Mouse (Mus musculus): ENCODE results near the gene Lin28b.

- TF ChIP-seq CTCF (IDR thresholded peaks at IDR 0.05; ENCODE audit: borderline replicate concordance, extremely low read depth, insufficient read depth, insufficient read length) (no peak), POLR2A (IDR thresholded peaks at IDR 0.05; ENCODE audit: borderline replicate concordance, extremely low read depth, insufficient read depth, insufficient read length, poor library complexity, severe bottlenecking) (no peak)
Observed at GRCm38 (mm10) chr10:45473143-45473484, 13.1 kb downstream of the Lin28b start.
